Mouse (Mus musculus) G1E (cell line): ENCODE data around the gene Erg. TPM values are rescaled to one million over a fixed set of nuclear protein-coding genes. Genes with fewer than 3 reads are reported as not detected.

Source experiments
- ATAC-seq: 2 replicates; pipeline ENCODE4 v1.8.0; 2016; ENCODE audit warnings: mild to moderate bottlenecking; ENCODE audit not compliant: insufficient number of reproducible peaks, poor library complexity, low FRiP score, severe bottlenecking; ENCODE audit errors: extremely low read depth
- DNase-seq: peaks from one replicate; pipeline ENCODE4 v3.0.0; 2012; ENCODE audit warnings: low spot score
- H3K27me3 ChIP-seq: 2 replicates; pipeline ENCODE4 v1.6.1; 2012; ENCODE audit warnings: mild to moderate bottlenecking, low read length, inconsistent platforms; ENCODE audit not compliant: insufficient read depth
- H3K36me3 ChIP-seq: replicated peaks from 2 replicates; pipeline ENCODE3; 2012; ENCODE audit warnings: mild to moderate bottlenecking, inconsistent platforms
- H3K4me1 ChIP-seq: 2 replicates; pipeline ENCODE4 v1.6.1; 2012; ENCODE audit warnings: low read depth, low read length, inconsistent platforms, mixed read lengths; ENCODE audit not compliant: insufficient read depth
- H3K4me3 ChIP-seq: 2 replicates; pipeline ENCODE4 v1.5.1; 2012; ENCODE audit warnings: low read depth, mild to moderate bottlenecking, inconsistent platforms, low read length, moderate library complexity, mixed read lengths
- H3K9me3 ChIP-seq: replicated peaks from 2 replicates; pipeline ENCODE4 v1.6.1; 2012; ENCODE audit warnings: inconsistent platforms
- CTCF ChIP-seq: IDR thresholded peaks from 2 replicates; pipeline ENCODE4 v1.5.1; 2012; ENCODE audit warnings: low read depth, low read length, inconsistent platforms, mixed read lengths
- GATA1 ChIP-seq: IDR thresholded peaks from 2 replicates; pipeline ENCODE4 v1.6.1; 2012; ENCODE audit warnings: borderline replicate concordance, low read length, inconsistent platforms, mixed read lengths
- GATA2 ChIP-seq: IDR thresholded peaks from 2 replicates; pipeline ENCODE4 v1.6.1; 2012; ENCODE audit warnings: low read depth, low read length, inconsistent platforms, borderline replicate concordance
- POLR2AphosphoS5 ChIP-seq: IDR thresholded peaks from 2 replicates; pipeline ENCODE4 v1.6.1; 2012; ENCODE audit warnings: low read depth, low read length, inconsistent platforms; ENCODE audit not compliant: insufficient replicate concordance
- TAL1 ChIP-seq: conservative IDR thresholded peaks from 2 replicates; pipeline ENCODE4 v1.6.1; 2012; ENCODE audit warnings: low read depth, low read length, inconsistent platforms, mixed read lengths
- polyA plus RNA-seq: library from polyadenylated mRNA; stranded (reverse); fragments of >175 nt; gene quantifications from 2 replicates; pipeline ENCODE4 v1.2.3, GENCODE M21; 2012
- total RNA-seq, 2 experiments: library from RNA; stranded (forward) in 1 of 2; stranded (reverse) in 1 of 2; fragments of 200-1000 nt in 1 of 2; fragments of >200 nt in 1 of 2; fragmentation: Nextera tagmentation in 1 of 2; gene quantifications; 2 replicates each; pipeline ENCODE4 v1.2.3; 2014 to 2017

The Erg gene
- total and polyA plus RNA-seq, 3 experiments, result 2.0 to 17.7 (median 7.4) TPM

DNA sequence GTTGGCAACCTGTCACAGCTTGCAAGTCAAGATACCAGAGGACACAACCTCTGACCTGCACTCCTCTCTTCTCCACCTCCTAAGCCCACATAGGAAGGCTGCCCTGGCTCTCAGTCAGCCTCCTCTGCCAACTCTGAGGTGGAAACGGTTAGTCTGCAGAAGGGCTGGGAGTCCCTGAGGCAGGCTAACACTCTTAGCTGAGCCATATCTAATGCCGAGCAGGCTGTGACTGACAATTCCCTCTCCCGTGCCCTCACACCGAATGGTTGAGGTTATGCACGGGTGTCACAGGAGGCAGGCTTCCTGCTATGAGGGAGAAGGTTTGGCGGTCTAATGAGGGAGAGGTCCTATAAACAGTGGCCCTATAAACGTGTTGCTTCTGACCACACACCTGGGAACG, 232.6 kb downstream of the Erg start:
- no peak for TF ChIP-seq TAL1
- TF ChIP-seq GATA2, result no peak
- TF ChIP-seq POLR2AphosphoS5, result no peak
- TF ChIP-seq CTCF, result no peak
- TF ChIP-seq GATA1, result no peak
- Histone ChIP-seq H3K27me3 (0 out of 2 replicates have a peak, but pooled peaks cover 3% of the 10 kb centered on the region), H3K9me3 (no peaks in the 10 kb centered on the region), H3K36me3 (peaks cover 3% of the 10 kb centered on the region), H3K4me1 (peaks cover 47% of the 10 kb centered on the region), H3K4me3 (no peak overlapping the region)
- DNase-seq, result no peak
- ATAC-seq, result no peak

DNA sequence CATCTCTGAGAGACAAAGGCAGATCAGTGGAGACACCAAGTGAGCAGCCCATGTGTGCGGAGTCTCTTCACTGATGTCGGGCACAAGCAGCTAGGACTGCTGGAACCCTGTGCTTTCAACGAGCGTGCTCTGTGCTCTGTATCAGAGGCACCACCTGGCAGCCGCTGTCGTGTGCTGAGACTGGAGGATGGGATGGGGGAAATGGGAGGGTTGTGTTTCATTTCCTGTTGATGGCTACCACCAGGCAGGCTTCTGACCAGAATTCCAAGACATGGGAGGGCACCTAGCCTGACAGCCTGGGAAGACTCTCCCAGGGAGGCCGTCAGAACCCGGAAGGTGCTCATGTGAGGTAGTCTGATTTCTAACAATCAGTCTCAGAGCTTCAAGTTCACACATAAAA, 234.1 kb downstream of the Erg start:
- Histone ChIP-seq H3K36me3 (no peaks in the 10 kb centered on the region), H3K4me1 (peaks cover 61% of the 10 kb centered on the region), H3K27me3 (0 out of 2 replicates have a peak, but pooled peaks cover 3% of the 10 kb centered on the region), H3K9me3 (no peaks in the 10 kb centered on the region), H3K4me3 (no peak overlapping the region; the same call in 1 of the 2 replicates)
- TF ChIP-seq TAL1 (0 out of 2 replicates have a peak, but pooled peaks have one; percentile 24), CTCF (no peak)
- ATAC-seq, result no peak
- DNase-seq, result no peak

- Histone ChIP-seq H3K4me1 (peaks cover 76% of the 10 kb centered on the region), H3K27me3 (no peaks in the 10 kb centered on the region), H3K9me3 (no peaks in the 10 kb centered on the region), H3K4me3 (no peak overlapping the region), H3K36me3 (no peaks in the 10 kb centered on the region)
- TF ChIP-seq GATA2, result no peak
- TF ChIP-seq POLR2AphosphoS5, result no peak
- TF ChIP-seq GATA1, result no peak
- peak; percentile 65 for TF ChIP-seq CTCF
- ATAC-seq (peak; percentile 43), DNase-seq (peak; percentile 59)
Measured at GRCm38 (mm10) chr16:95350499-95350898, 235.9 kb downstream of the Erg start.

- no peaks in the 10 kb centered on the region for H3K27me3 ChIP-seq
- DNase-seq, result no peak
- H3K36me3 ChIP-seq, result no peaks in the 10 kb centered on the region
- TF ChIP-seq TAL1 (no peak), GATA2 (no peak), CTCF (no peak), GATA1 (no peak), POLR2AphosphoS5 (no peak)
- peaks cover 84% of the 10 kb centered on the region for H3K4me1 ChIP-seq
- ATAC-seq, result no peak
- no peaks in the 10 kb centered on the region for H3K9me3 ChIP-seq
- no peak overlapping the region for H3K4me3 ChIP-seq
Measured at GRCm38 (mm10) chr16:95349745-95350144, 236.6 kb downstream of the Erg start.

DNA sequence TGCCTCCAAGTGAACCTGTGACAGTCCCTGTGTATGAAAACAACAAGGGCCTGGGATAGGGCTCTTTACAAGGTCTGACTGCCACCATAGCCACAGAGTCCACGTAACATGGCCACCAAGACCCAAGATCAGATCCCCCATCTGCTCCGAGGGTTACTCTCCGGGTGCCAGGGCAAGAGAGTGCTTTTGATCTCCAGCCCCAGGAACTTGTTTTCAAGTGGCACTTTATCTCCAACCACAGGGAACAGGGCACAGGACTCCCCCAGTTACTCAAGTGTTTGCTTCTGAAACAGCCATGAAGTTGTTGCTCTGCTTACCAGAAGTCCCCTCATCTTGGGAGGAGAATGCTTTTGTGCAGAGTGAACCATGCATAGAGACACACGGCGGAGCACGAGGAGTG, 237.0 kb downstream of the Erg start:
- ATAC-seq (no peak), DNase-seq (no peak)
- Histone ChIP-seq H3K27me3 (no peaks in the 10 kb centered on the region), H3K4me3 (no peak overlapping the region), H3K9me3 (no peaks in the 10 kb centered on the region), H3K4me1 (peaks cover 86% of the 10 kb centered on the region), H3K36me3 (no peaks in the 10 kb centered on the region)
- TF ChIP-seq GATA2, result no peak
- no peak for TF ChIP-seq TAL1
- no peak for TF ChIP-seq CTCF
- TF ChIP-seq POLR2AphosphoS5, result no peak
- no peak for TF ChIP-seq GATA1

DNA sequence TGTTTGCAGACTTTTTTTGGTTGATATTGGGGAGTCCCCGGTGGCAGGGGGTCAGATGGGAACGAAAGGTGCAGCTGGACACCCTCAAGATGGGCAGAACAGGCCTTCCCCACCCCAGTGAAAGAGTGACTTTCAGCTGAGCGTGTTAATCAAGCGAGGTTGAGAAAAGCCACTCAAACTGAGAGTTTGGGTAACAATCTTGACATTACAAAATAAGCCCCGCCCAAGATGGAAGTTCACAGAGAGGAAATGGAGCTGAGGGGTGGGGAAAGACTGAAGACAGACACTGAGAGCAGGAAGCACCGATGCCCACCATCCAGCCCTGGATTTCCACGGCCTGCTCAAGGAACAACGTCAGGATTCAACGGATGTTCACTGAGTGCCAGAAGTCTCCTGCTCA, 237.8 kb downstream of the Erg start:
- Histone ChIP-seq H3K27me3 (no peaks in the 10 kb centered on the region), H3K36me3 (no peaks in the 10 kb centered on the region), H3K4me3 (no peak overlapping the region), H3K4me1 (peaks cover 78% of the 10 kb centered on the region), H3K9me3 (no peaks in the 10 kb centered on the region)
- no peak for DNase-seq
- no peak for ATAC-seq
- TF ChIP-seq TAL1, result no peak
- no peak for TF ChIP-seq GATA2
- no peak for TF ChIP-seq POLR2AphosphoS5
- no peak for TF ChIP-seq GATA1
- no peak for TF ChIP-seq CTCF
